Mouse (Mus musculus): ENCODE results near the gene Ppt2. TPM values are rescaled to one million over a fixed set of nuclear protein-coding genes. Genes with fewer than 3 reads are reported as not detected.

Ppt2 gene
- polyA plus RNA-seq, 1 experiment from 2014 or later: 71.0 TPM

GRCm38 (mm10) chr17:34639461-34640255 lies 11.3 kb upstream of the Ppt2 start:
- peak overlapping the region; percentile 90 for H3K27ac ChIP-seq
- no peaks in the 10 kb centered on the region for H3K36me3 ChIP-seq (ENCODE audit: inconsistent target)
- no peaks in the 10 kb centered on the region; the same call in 1 of the 2 replicates for H3K79me2 ChIP-seq (ENCODE audit: inconsistent target)
- no peak overlapping the region for H3K4me3 ChIP-seq (ENCODE audit: inconsistent target)
- WGBS (ENCODE audit: missing documents): 50% methylated on average over 7 of the region's 7 CpGs

GRCm38 (mm10) chr17:34637459-34637858 lies 9.1 kb upstream of the Ppt2 start:
- Histone ChIP-seq H3K36me3 (ENCODE audit: inconsistent target) (no peaks in the 10 kb centered on the region), H3K79me2 (ENCODE audit: inconsistent target) (no peaks in the 10 kb centered on the region; the same call in 1 of the 2 replicates), H3K27ac (peak overlapping the region; percentile 90), H3K4me3 (ENCODE audit: inconsistent target) (no peak overlapping the region)
- WGBS (ENCODE audit: missing documents): 89% methylated on average over 2 of the region's 3 CpGs

- 28% methylated on average over 2 of the region's 2 CpGs for WGBS (ENCODE audit: missing documents)
- no peak overlapping the region for H3K4me3 ChIP-seq (ENCODE audit: inconsistent target)
These were observed 7.4 kb upstream of the Ppt2 start for GRCm38 (mm10) chr17:34635671-34636070.

GRCm38 (mm10) chr17:34632261-34632691 lies 4.0 kb upstream of the Ppt2 start:
- Histone ChIP-seq H3K27ac (peak overlapping the region; percentile 89), H3K4me3 (ENCODE audit: inconsistent target) (peak overlapping the region; percentile 20; the same call in 1 of the 2 replicates)
- 1% methylated on average over 15 of the region's 26 CpGs for WGBS (ENCODE audit: missing documents)

More at GRCm38 (mm10) chr17:34635671-34636070, 7.4 kb upstream of the Ppt2 start:
- H3K36me3 ChIP-seq (ENCODE audit: inconsistent target): no peaks in the 10 kb centered on the region
- no peaks in the 10 kb centered on the region; the same call in 1 of the 2 replicates for H3K79me2 ChIP-seq (ENCODE audit: inconsistent target)
- H3K27ac ChIP-seq: no peak overlapping the region

GRCm38 (mm10) chr17:34631647-34632046 lies 3.3 kb upstream of the Ppt2 start:
- 26% methylated on average over 12 of the region's 12 CpGs for WGBS (ENCODE audit: missing documents)
- H3K27ac ChIP-seq: peak overlapping the region; percentile 89
- H3K79me2 ChIP-seq (ENCODE audit: inconsistent target): peaks cover 1% of the 10 kb centered on the region; the same call in 1 of the 2 replicates
- H3K36me3 ChIP-seq (ENCODE audit: inconsistent target): no peaks in the 10 kb centered on the region
- H3K4me3 ChIP-seq (ENCODE audit: inconsistent target): peak overlapping the region; percentile 20; the same call in 1 of the 2 replicates

More at GRCm38 (mm10) chr17:34632261-34632691, 4.0 kb upstream of the Ppt2 start:
- H3K36me3 ChIP-seq (ENCODE audit: inconsistent target): no peaks in the 10 kb centered on the region
- H3K79me2 ChIP-seq (ENCODE audit: inconsistent target): no peaks in the 10 kb centered on the region; the same call in 1 of the 2 replicates

GRCm38 (mm10) chr17:34630761-34631301 lies 2.5 kb upstream of the Ppt2 start:
- Histone ChIP-seq H3K79me2 (ENCODE audit: inconsistent target) (peaks cover 9% of the 10 kb centered on the region; the same call in 1 of the 2 replicates), H3K4me3 (ENCODE audit: inconsistent target) (no peak overlapping the region), H3K27ac (no peak overlapping the region), H3K36me3 (ENCODE audit: inconsistent target) (no peaks in the 10 kb centered on the region)
- 23% methylated on average over 28 of the region's 48 CpGs for WGBS (ENCODE audit: missing documents)

- no peak overlapping the region for H3K4me3 ChIP-seq (ENCODE audit: inconsistent target)
- peaks cover 17% of the 10 kb centered on the region; the same call in 1 of the 2 replicates for H3K79me2 ChIP-seq (ENCODE audit: inconsistent target)
- WGBS (ENCODE audit: missing documents): 56% methylated on average over 12 of the region's 12 CpGs
- no peak overlapping the region for H3K27ac ChIP-seq
- peaks cover 6% of the 10 kb centered on the region; the same call in 1 of the 2 replicates for H3K36me3 ChIP-seq (ENCODE audit: inconsistent target)
These were observed 1.7 kb upstream of the Ppt2 start for GRCm38 (mm10) chr17:34629796-34630603.

GRCm38 (mm10) chr17:34629221-34629751 lies 976 bp upstream of the Ppt2 start, which contains the start of gene Prrt1:
TSS of gene Prrt1 (plus strand) at chr17:34629533.
- Histone ChIP-seq H3K36me3 (ENCODE audit: inconsistent target) (peaks cover 7% of the 10 kb centered on the region; the same call in 1 of the 2 replicates), H3K4me3 (ENCODE audit: inconsistent target) (peak within 1 kb of the TSS; percentile 80; the same call in 1 of the 2 replicates), H3K79me2 (ENCODE audit: inconsistent target) (peaks cover 17% of the 10 kb centered on the region; the same call in 1 of the 2 replicates), H3K27ac (peak within 1 kb of the TSS; percentile 92)
- 82% methylated on average over 8 of the region's 16 CpGs for WGBS (ENCODE audit: missing documents)

GRCm38 (mm10) chr17:34628644-34628967 lies 296 bp upstream of the Ppt2 start:
- WGBS (ENCODE audit: missing documents): 76% methylated on average over 5 of the region's 5 CpGs
- H3K27ac ChIP-seq: peak overlapping the region; percentile 92; the same call in 1 of the 2 replicates
- peaks cover 17% of the 10 kb centered on the region; the same call in 1 of the 2 replicates for H3K79me2 ChIP-seq (ENCODE audit: inconsistent target)
- H3K36me3 ChIP-seq (ENCODE audit: inconsistent target): peaks cover 12% of the 10 kb centered on the region; the same call in 1 of the 2 replicates
- peak overlapping the region; percentile 80; the same call in 1 of the 2 replicates for H3K4me3 ChIP-seq (ENCODE audit: inconsistent target)

- 3% methylated on average over 44 of the region's 45 CpGs for WGBS (ENCODE audit: missing documents)
- H3K36me3 ChIP-seq (ENCODE audit: inconsistent target): peaks cover 23% of the 10 kb centered on the region
- H3K79me2 ChIP-seq (ENCODE audit: inconsistent target): peaks cover 17% of the 10 kb centered on the region; the same call in 1 of the 2 replicates
- peak overlapping the region; percentile 80 for H3K4me3 ChIP-seq (ENCODE audit: inconsistent target)
- peak overlapping the region; percentile 92 for H3K27ac ChIP-seq
These were observed 992 bp downstream of the Ppt2 start for GRCm38 (mm10) chr17:34627093-34627942.

GRCm38 (mm10) chr17:34626773-34627092 lies 1.6 kb downstream of the Ppt2 start:
- Histone ChIP-seq H3K27ac (peak overlapping the region; percentile 55), H3K36me3 (ENCODE audit: inconsistent target) (peaks cover 28% of the 10 kb centered on the region), H3K4me3 (ENCODE audit: inconsistent target) (peak overlapping the region; percentile 80), H3K79me2 (ENCODE audit: inconsistent target) (peaks cover 17% of the 10 kb centered on the region; the same call in 1 of the 2 replicates)
- WGBS (ENCODE audit: missing documents): under 1% methylated on average over 18 of the region's 18 CpGs

- H3K79me2 ChIP-seq (ENCODE audit: inconsistent target): peaks cover 17% of the 10 kb centered on the region; the same call in 1 of the 2 replicates
- WGBS (ENCODE audit: missing documents): 76% methylated on average over 16 of the region's 16 CpGs
- H3K4me3 ChIP-seq (ENCODE audit: inconsistent target): peak overlapping the region; percentile 80
- peaks cover 32% of the 10 kb centered on the region for H3K36me3 ChIP-seq (ENCODE audit: inconsistent target)
- no peak overlapping the region for H3K27ac ChIP-seq
These were observed 2.1 kb downstream of the Ppt2 start for GRCm38 (mm10) chr17:34626062-34626772.

- H3K4me3 ChIP-seq (ENCODE audit: inconsistent target): no peak overlapping the region
- H3K79me2 ChIP-seq (ENCODE audit: inconsistent target): peaks cover 17% of the 10 kb centered on the region; the same call in 1 of the 2 replicates
- WGBS (ENCODE audit: missing documents): 93% methylated on average over 3 of the region's 3 CpGs
These were observed 3.3 kb downstream of the Ppt2 start for GRCm38 (mm10) chr17:34624981-34625380.

More at GRCm38 (mm10) chr17:34624981-34625380, 3.3 kb downstream of the Ppt2 start:
- H3K36me3 ChIP-seq (ENCODE audit: inconsistent target): peaks cover 37% of the 10 kb centered on the region
- H3K27ac ChIP-seq: no peak overlapping the region
